Mouse (Mus musculus) embryo, embryonic 10 days (tissue): ENCODE measurements around the gene Ankle1.

ENCODE experiments used
- DNase-seq: peaks from one replicate; pipeline ENCODE4 v3.0.0-alpha.2; 2015; ENCODE audit warnings: low spot score

Gene Ankle1

DNA sequence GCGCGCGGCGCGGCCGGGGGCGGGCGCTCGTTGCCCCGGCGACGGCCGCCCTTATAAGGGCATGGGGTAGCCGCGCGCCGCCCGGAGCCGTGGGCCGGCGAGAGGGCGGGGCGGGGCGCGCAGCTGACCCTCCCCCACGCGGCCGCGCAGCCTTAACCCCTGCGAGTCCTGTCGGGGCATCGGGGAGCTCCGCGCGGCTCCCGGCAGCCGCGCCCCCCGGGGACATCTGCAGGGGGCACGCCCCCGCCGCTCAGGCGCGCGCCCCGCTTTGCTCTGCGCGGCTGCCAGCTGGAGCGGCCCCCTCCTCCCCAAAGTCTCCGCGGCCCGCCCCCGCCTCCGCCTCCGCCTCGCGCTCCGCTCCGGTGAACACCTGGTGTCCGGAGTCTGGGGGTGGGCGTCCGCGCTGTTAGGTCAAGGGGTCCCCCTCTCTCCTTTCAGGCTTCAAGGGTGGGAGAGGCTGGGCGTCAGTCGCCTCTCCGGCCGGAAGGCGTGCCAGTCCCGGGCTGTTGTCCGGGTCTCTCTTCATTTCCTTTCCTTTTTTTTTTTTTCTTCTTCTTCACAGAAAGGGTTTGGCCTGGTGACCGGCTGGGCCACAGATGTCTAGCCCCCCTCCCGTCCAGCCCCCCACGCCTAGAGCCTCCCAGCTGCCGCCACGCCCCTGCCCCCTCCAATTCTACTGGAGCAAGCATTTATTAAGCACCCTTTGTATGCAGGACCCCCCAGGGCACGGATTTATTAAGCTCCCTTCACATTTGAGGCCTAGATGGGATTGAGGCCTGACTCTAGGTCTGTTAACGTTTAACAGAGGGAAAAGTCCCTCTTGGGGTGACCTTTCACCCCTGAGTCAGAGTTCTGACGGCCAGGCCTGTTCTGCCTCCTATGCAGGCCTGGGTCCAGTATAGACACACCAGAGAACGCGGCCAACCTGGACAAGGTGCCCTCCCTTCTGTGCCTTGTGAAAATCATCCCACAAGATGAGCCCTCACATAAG is 23.5 kb upstream of the Ankle1 start:
- DNase-seq, result peak; percentile 90

DNA sequence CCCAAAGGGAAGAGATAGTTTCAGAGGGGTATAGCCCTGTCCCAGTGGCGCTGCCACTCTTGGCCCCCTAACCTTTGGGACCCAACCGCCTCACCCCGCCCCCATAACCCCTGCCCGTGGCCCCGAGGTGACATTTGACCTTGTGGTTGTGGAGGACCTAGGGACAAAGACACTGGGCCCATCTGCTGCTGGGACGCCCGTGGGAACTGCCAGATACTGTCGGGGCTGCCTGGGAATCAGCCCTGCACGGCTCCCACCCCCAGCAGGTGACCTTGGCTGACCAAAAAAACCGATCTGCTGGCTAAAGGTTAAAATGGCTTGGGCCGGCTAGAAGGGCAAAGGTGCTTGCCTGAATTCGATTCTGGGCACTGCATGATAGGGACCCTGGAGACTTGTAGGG is 22.4 kb upstream of the Ankle1 start:
- peak; percentile 58 for DNase-seq

- DNase-seq, result no peak
Measured at GRCm38 (mm10) chr8:71383860-71384259, 21.9 kb upstream of the Ankle1 start.

- DNase-seq, result no peak
Measured at GRCm38 (mm10) chr8:71385212-71385835, 20.5 kb upstream of the Ankle1 start.

GRCm38 (mm10) chr8:71388267-71388666 is 17.5 kb upstream of the Ankle1 start:
- DNase-seq, result no peak

GRCm38 (mm10) chr8:71391696-71392095 is 14.1 kb upstream of the Ankle1 start:
- DNase-seq, result no peak

GRCm38 (mm10) chr8:71392391-71392790 is 13.4 kb upstream of the Ankle1 start:
- no peak for DNase-seq

DNA sequence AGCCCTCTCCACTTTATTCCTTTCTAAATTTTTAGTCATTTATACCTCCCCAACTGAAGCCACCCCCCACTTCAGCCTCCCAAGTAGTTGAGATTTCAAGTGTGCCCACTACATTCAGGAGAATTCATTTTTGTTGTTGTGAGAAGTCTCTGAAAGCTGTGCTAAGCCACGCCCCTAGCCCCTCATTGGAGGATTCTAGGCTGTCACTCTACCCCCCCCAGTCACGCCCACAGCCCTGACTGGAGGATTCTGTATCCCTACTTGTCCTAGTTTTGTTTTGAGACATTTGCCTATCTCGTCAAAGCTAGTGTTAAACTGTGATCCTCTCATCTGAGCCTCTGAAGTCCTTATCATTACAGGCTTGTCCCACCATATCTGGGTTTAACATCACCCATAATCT is 12.9 kb upstream of the Ankle1 start:
- peak; percentile 79 for DNase-seq

- no peak for DNase-seq
Measured at GRCm38 (mm10) chr8:71394481-71394880, 11.3 kb upstream of the Ankle1 start.

- DNase-seq, result no peak
Measured at GRCm38 (mm10) chr8:71395071-71395470, 10.7 kb upstream of the Ankle1 start.

GRCm38 (mm10) chr8:71395629-71396028 is 10.2 kb upstream of the Ankle1 start, which contains the start of gene Ushbp1:
Gene Ushbp1 (minus strand): TSS chr8:71395802.
- DNase-seq, result no peak

- peak; percentile 97 for DNase-seq
Measured at GRCm38 (mm10) chr8:71396639-71397305, 9.0 kb upstream of the Ankle1 start, which contains the start of gene Babam1. Gene Babam1 (plus strand): TSS chr8:71396861.

- no peak for DNase-seq
Measured at GRCm38 (mm10) chr8:71397701-71398100, 8.1 kb upstream of the Ankle1 start.

GRCm38 (mm10) chr8:71400826-71401225 is 5.0 kb upstream of the Ankle1 start:
- no peak for DNase-seq

- no peak for DNase-seq
Measured at GRCm38 (mm10) chr8:71401454-71401853, 4.4 kb upstream of the Ankle1 start.

DNA sequence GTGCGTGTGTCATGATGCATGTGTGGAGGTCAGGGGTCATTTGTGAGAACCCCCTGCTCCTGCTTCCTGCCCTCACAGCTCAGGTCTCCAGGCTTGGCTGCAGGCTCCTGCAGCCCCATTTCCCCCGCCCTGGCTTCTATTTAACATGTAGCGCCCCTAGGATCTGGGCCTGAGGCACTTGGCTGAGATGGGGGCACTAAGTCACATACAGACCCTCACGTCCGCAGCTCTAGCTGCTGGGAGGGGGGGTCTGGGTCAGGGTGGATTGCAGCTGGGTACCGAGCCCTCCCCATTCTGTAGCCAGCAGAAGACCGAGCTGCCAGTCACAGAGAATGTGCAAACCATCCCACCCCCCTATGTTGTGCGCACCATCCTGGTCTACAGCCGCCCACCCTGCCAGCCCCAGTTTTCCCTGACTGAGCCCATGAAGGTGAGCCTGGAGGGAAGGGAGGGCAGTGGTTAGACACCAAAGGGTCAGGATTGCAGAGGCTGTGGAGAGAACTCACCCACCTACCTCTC is 3.3 kb upstream of the Ankle1 start:
- no peak for DNase-seq

DNA sequence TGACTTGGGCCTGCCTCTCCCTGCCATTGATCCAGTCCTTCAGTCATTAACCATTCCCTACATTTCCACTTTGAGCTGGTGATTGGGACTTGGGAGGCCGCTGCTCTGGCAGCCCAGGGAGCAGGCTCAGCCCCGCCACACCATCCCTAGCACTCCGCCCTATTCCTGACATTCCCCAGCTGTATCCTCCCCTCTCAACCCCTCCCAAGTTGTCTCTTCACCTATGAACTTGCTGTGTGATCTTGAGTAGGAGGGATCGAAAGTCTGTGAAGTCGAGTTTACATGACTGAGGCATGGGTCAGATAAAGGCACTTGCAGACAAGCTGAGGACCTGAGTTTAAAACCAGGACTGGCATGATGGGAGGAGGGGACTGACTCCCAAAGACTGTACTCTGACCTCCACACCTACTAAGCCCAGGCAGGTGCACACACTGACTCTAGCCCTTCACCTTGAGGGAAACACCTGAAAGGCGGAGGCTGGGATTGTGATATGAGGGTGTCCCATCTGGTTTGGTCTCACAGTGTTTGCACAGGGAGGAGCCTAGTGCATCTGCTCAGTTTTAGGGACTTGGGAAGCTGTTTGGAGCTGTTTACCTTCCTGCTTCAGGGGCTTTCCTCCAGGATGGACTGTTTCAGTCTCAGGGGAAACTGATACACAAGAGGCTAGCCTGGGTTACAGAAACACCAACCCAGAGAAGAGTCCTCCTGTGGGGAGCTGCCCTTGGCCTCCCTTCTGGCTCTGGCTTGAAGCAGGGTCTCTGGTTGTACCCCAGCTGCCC is 2.5 kb upstream of the Ankle1 start:
- DNase-seq, result no peak

GRCm38 (mm10) chr8:71404011-71404410 is 1.8 kb upstream of the Ankle1 start:
- no peak for DNase-seq

- DNase-seq, result no peak
Measured at GRCm38 (mm10) chr8:71404951-71405351, 859 bp upstream of the Ankle1 start.

- DNase-seq, result peak; percentile 92
Measured at GRCm38 (mm10) chr8:71406099-71407015, 547 bp downstream of the Ankle1 start.
